ENCODE assay signal across 8 mouse cellular contexts in genomic region chr10:78100989-78101780, GRCm38 (mm10). TPM values are rescaled to one million over a fixed set of nuclear protein-coding genes. Genes with fewer than 3 reads are reported as not detected.
A peak's percentile ranks its signal among the peaks of the same experiment; 100 is the strongest.
DNase-seq lines count a peak whose midpoint lies in the region; ATAC-seq and TF ChIP-seq lines count a peak whose summit lies in the region.

No protein-coding gene starts in this region.

- H3K27ac ChIP-seq in heart, embryonic 12.5 days (ENCODE audit: poor library complexity, severe bottlenecking) = no peak overlapping the region
- H3K27ac ChIP-seq in embryonic facial prominence, embryonic 15.5 days (replicated peaks) = no peak overlapping the region
- H3K27ac ChIP-seq in kidney, embryonic 16.5 days (ENCODE audit: low read length) = peak overlapping the region; percentile 25; the same call in 1 of the 2 replicates
- no peak overlapping the region for H3K27ac ChIP-seq in midbrain, postnatal 0 days (ENCODE audit: low read depth, low read length)

- no peaks in the 10 kb centered on the region for H3K36me3 ChIP-seq in heart, embryonic 12.5 days
- H3K36me3 ChIP-seq in embryonic facial prominence, embryonic 15.5 days = no peaks in the 10 kb centered on the region
- H3K36me3 ChIP-seq in kidney, embryonic 16.5 days (ENCODE audit: insufficient read depth, low read length) = no peaks in the 10 kb centered on the region
- H3K36me3 ChIP-seq in midbrain, postnatal 0 days (ENCODE audit: insufficient read depth, low read length) = no peaks in the 10 kb centered on the region

- 7% methylated on average over 16 of the region's 16 CpGs for WGBS in heart, embryonic 12.5 days
- 24% methylated on average over 16 of the region's 16 CpGs for WGBS in embryonic facial prominence, embryonic 15.5 days
- WGBS in kidney, embryonic 16.5 days = 16% methylated on average over 16 of the region's 16 CpGs
- WGBS in midbrain, postnatal 0 days = 35% methylated on average over 16 of the region's 16 CpGs

- peak overlapping the region; percentile 76 for H3K4me2 ChIP-seq in heart, embryonic 12.5 days
- H3K4me2 ChIP-seq in embryonic facial prominence, embryonic 15.5 days (replicated peaks) = peak overlapping the region; percentile 42
- peak overlapping the region; percentile 57 for H3K4me2 ChIP-seq in kidney, embryonic 16.5 days (replicated peaks; ENCODE audit: low read depth, low read length)
- peak overlapping the region; percentile 44 for H3K4me2 ChIP-seq in midbrain, postnatal 0 days (ENCODE audit: low read depth, low read length, poor library complexity, severe bottlenecking)

- peaks cover 13% of the 10 kb centered on the region; the same call in 1 of the 2 replicates for H3K4me1 ChIP-seq in heart, embryonic 12.5 days (replicated peaks)
- peaks cover 8% of the 10 kb centered on the region; the same call in 1 of the 2 replicates for H3K4me1 ChIP-seq in embryonic facial prominence, embryonic 15.5 days
- H3K4me1 ChIP-seq in kidney, embryonic 16.5 days (ENCODE audit: insufficient read depth, low read length) = peaks cover 36% of the 10 kb centered on the region
- H3K4me1 ChIP-seq in midbrain, postnatal 0 days (ENCODE audit: insufficient read depth, low read length) = no peaks in the 10 kb centered on the region; the same call in 1 of the 2 replicates

- peak overlapping the region; percentile 54; the same call in 1 of the 2 replicates for H3K9ac ChIP-seq in heart, embryonic 12.5 days
- H3K9ac ChIP-seq in embryonic facial prominence, embryonic 15.5 days = no peak overlapping the region
- H3K9ac ChIP-seq in kidney, embryonic 16.5 days (replicated peaks; ENCODE audit: low read length) = peak overlapping the region; percentile 54
- H3K9ac ChIP-seq in midbrain, postnatal 0 days (replicated peaks; ENCODE audit: low read length, poor library complexity, severe bottlenecking) = 0 out of 2 replicates have a peak overlapping the region, but pooled peaks have one; percentile 3

- H3K27me3 ChIP-seq in heart, embryonic 12.5 days (replicated peaks) = no peaks in the 10 kb centered on the region
- no peaks in the 10 kb centered on the region for H3K27me3 ChIP-seq in embryonic facial prominence, embryonic 15.5 days
- H3K27me3 ChIP-seq in kidney, embryonic 16.5 days (ENCODE audit: insufficient read depth, low read length) = no peaks in the 10 kb centered on the region
- H3K27me3 ChIP-seq in midbrain, postnatal 0 days (ENCODE audit: insufficient read depth, low read length) = no peaks in the 10 kb centered on the region

- peak overlapping the region; percentile 37 for H3K4me3 ChIP-seq in heart, embryonic 12.5 days
- peak overlapping the region; percentile 21 for H3K4me3 ChIP-seq in embryonic facial prominence, embryonic 15.5 days (replicated peaks)
- H3K4me3 ChIP-seq in kidney, embryonic 16.5 days (ENCODE audit: low read length) = peak overlapping the region; percentile 31
- H3K4me3 ChIP-seq in midbrain, postnatal 0 days (ENCODE audit: low read depth, low read length) = peak overlapping the region; percentile 17

- TF ChIP-seq CTCF in midbrain, postnatal 0 days (IDR thresholded peaks at IDR 0.05) = no peak

- ATAC-seq in heart, embryonic 12.5 days (ENCODE audit: insufficient number of reproducible peaks, low FRiP score) = no peak
- ATAC-seq in embryonic facial prominence, embryonic 15.5 days (ENCODE audit: insufficient number of reproducible peaks, low FRiP score, low TSS enrichment, low read depth) = no peak
- ATAC-seq in kidney, embryonic 16.5 days (ENCODE audit: low FRiP score, low TSS enrichment) = peak; percentile 43; the same call in 1 of the 2 replicates
- peak; percentile 83 for ATAC-seq in midbrain, postnatal 0 days (ENCODE audit: low FRiP score)

- 0 out of 2 replicates have a peak, but pooled peaks cover 3% of the 10 kb centered on the region for H3K9me3 ChIP-seq in heart, embryonic 12.5 days (replicated peaks)
- no peaks in the 10 kb centered on the region for H3K9me3 ChIP-seq in embryonic facial prominence, embryonic 15.5 days (replicated peaks)
- H3K9me3 ChIP-seq in kidney, embryonic 16.5 days (ENCODE audit: low read length) = no peaks in the 10 kb centered on the region
- no peaks in the 10 kb centered on the region for H3K9me3 ChIP-seq in midbrain, postnatal 0 days (ENCODE audit: low read length)

- DNase-seq in heart, adult 18-20 months = no peak
- DNase-seq in midbrain, postnatal 0 days (ENCODE audit: low spot score) = peak; percentile 60
- no peak for DNase-seq in B cell, adult 2 months
- DNase-seq in thymus, adult 18-20 months = no peak
- no peak for DNase-seq in thymus, postnatal 4 days

RNA-seq across cellular contexts. Expression of gene Icosl, which starts 32.1 kb away (rescaled TPM):
- polyA plus RNA-seq in heart, embryonic 12.5 days (2016; fragmentation: Nextera tagmentation; extraction: Ambion mirVana) = 1.5 and 1.6 TPM in 2 replicates
- total RNA-seq in heart, adult 18-20 months (2021) = 1 to 10 TPM; 5.7 to 8.4 TPM
- 5.3 and 5.5 TPM in 2 replicates for polyA plus RNA-seq in embryonic facial prominence, embryonic 15.5 days (2015; fragmentation: Nextera tagmentation; extraction: Ambion mirVana)
- polyA plus RNA-seq in kidney, embryonic 16.5 days (2015; fragmentation: Nextera tagmentation; extraction: Ambion mirVana) = 8.5 and 9.5 TPM in 2 replicates
- 1.7 and 1.8 TPM in 2 replicates for total RNA-seq in midbrain, postnatal 0 days (2014; rRNA removed)
- 0.76 and 0.85 TPM in 2 replicates for polyA plus RNA-seq in midbrain, postnatal 0 days (2015; fragmentation: Nextera tagmentation; extraction: Ambion mirVana)

RNA-seq across cellular contexts. Expression of gene Aire, which starts 57.8 kb away (rescaled TPM):
- 0.42 TPM in 1 of 2 replicates, not detected in the other for polyA plus RNA-seq in heart, embryonic 12.5 days (2016; fragmentation: Nextera tagmentation; extraction: Ambion mirVana)
- not detected for total RNA-seq in heart, adult 18-20 months (2021)
- 0.30 and 0.31 TPM in 2 replicates for polyA plus RNA-seq in embryonic facial prominence, embryonic 15.5 days (2015; fragmentation: Nextera tagmentation; extraction: Ambion mirVana)
- 1.7 and 2.1 TPM in 2 replicates for polyA plus RNA-seq in kidney, embryonic 16.5 days (2015; fragmentation: Nextera tagmentation; extraction: Ambion mirVana)
- total RNA-seq in midbrain, postnatal 0 days (2014; rRNA removed) = 0.16 and 0.33 TPM in 2 replicates
- 0.20 and 0.31 TPM in 2 replicates for polyA plus RNA-seq in midbrain, postnatal 0 days (2015; fragmentation: Nextera tagmentation; extraction: Ambion mirVana)

RNA-seq across cellular contexts. Expression of gene Dnmt3l, which starts 59.4 kb away (rescaled TPM):
- polyA plus RNA-seq in heart, embryonic 12.5 days (2016; fragmentation: Nextera tagmentation; extraction: Ambion mirVana) = not detected in 2 replicates
- total RNA-seq in heart, adult 18-20 months (2021) = not detected
- polyA plus RNA-seq in embryonic facial prominence, embryonic 15.5 days (2015; fragmentation: Nextera tagmentation; extraction: Ambion mirVana) = 0.39 and 0.65 TPM in 2 replicates
- 0.49 and 1.2 TPM in 2 replicates for polyA plus RNA-seq in kidney, embryonic 16.5 days (2015; fragmentation: Nextera tagmentation; extraction: Ambion mirVana)
- not detected in 2 replicates for total RNA-seq in midbrain, postnatal 0 days (2014; rRNA removed)
- polyA plus RNA-seq in midbrain, postnatal 0 days (2015; fragmentation: Nextera tagmentation; extraction: Ambion mirVana) = not detected in 2 replicates

Comparison
In these comparisons a context has a peak if more than half of its experiments do, and no peak if none do; other contexts are left out.
1. ATAC-seq: peak in kidney, embryonic 16.5 days (single experiment) and midbrain, postnatal 0 days (single experiment); none in heart, embryonic 12.5 days (single experiment) and embryonic facial prominence, embryonic 15.5 days (single experiment).
2. Peak in every context shown above with its lines, with median percentiles within 50 percentile points of each other: H3K4me2 ChIP-seq and H3K4me3 ChIP-seq.